Mouse (Mus musculus): ENCODE data around the gene Zkscan7.
"Not testable (repeated sequence)": the region's sequence is repeated elsewhere in the genome, so short reads cannot be mapped to it uniquely, and the experiment has no call there.

Gene Zkscan7

DNA sequence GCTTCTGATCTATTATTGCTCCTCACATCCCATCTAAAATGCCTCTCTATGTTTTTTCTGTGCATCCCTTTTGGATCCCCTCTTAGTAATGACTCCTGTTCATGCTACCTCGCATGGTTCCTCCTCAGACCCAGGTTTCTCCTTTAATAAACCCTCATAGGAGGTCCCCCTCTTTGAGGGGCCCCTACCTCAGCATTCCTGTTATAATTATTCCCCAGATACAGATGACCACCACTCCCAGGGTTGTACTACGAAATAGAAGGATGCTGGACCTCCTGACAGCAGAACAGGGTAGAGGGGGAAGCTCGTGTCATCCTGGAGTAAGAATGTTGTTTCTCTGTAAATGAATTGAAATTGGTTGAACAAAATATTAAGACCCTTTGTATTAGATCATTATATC is at the start of gene Zkscan7:
TSS of gene Zkscan7 (plus strand) at position 301 of the 400 bp plus-strand sequence.
- DNase-seq = no peak

DNA sequence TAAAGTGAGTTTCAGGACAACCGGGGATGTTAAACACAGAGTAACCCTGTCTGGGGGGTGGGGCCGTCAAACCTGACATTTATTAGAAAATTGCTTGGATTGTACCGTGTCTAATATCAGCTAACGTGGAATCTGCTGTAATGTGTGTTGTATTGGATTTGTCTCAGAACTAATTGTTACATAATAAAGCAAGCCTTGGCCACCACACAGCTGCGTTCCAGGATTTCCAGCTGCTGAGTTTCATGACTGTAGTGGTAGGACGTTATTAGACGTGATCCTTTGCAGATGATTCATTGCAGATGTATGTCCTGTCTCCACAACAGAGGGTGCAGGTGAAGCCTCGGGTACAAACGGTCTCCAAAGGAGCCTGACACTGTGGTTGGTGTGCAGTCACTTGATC is 49.4 kb upstream of the Zkscan7 start:
- DNase-seq = peak; percentile 5

DNA sequence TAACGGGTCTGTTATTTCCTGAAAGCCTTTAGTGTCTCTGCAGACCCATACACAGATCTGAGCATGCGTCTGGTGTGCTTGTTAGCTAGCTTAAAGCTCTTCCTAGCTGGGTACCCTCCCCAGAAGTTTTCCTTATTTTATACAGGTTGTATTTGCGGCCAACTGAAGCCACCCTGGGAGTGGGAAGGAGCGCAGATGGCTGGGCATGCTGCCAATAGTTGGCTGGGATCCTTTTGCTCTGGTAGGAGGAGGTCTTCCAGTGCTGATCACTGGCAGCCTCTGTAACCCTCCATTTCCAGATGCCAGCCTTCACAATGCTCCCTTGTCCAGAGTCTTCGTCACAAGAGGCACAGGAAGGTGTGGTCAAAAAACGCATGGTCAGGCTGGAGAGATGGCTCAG is 48.7 kb upstream of the Zkscan7 start:
- DNase-seq = peak; percentile 59

DNA sequence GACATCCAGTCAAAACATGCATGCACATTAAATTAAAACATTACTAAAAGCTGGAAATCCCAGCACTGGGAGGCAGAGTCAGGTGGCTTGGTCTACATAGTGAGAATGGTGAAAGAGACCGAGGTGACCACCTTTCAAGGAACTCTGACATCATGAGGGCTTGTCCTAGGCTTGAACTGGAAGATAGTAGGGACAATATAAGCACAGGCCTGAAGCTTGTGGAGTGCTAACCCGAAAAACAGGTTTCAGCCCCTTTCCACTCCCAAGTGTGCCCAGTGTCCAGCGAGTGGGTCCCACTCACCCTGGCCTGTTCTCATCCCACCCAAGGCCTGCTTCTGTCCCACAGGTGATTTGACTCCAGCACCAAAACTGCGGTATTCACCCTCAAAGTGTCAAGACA is 48.3 kb upstream of the Zkscan7 start:
- DNase-seq = no peak

DNA sequence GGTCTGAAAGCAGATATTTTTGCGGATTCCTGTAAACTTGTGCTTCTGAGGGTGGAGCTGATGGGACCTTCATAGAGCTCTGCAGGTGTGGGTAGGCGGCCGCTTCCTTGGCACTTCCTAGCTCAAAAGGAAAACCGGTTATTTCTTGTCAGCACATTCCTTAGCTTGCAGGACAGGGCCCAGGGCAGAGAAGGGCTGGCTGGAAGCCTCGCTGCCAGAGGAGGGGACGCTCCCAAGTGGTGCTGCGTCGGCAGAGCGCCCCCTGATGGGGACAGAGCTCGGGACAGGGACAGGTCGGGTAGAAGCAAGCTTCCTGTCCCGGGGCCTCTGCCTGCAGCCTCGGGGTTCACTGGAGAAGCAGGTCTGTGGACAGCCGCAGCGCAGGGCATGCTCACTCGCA is 47.8 kb upstream of the Zkscan7 start:
- DNase-seq = peak; percentile 69

DNA sequence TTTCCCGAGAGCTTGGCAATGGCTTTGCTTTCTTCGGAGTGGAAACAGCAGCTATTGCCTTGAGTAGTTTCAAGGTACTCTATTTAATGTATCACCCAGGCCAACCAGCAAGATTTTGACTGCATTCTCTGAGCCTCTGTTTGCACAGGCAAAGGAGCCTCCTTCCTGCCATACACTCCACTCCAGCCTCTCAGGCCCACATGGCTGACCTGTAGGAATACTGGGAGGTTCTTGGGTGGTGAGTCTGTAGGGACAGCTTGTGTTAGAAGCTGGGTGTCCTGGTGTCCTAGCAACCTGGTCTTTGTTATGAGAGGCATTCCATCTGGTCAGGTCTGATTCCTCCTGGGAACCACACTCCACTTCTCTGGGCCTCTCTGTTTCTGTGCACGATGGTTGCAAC is 41.7 kb upstream of the Zkscan7 start, which contains the start of gene Gm35549:
TSS of gene Gm35549 (minus strand) at position 276 of the 400 bp plus-strand sequence.
- DNase-seq = no peak

DNA sequence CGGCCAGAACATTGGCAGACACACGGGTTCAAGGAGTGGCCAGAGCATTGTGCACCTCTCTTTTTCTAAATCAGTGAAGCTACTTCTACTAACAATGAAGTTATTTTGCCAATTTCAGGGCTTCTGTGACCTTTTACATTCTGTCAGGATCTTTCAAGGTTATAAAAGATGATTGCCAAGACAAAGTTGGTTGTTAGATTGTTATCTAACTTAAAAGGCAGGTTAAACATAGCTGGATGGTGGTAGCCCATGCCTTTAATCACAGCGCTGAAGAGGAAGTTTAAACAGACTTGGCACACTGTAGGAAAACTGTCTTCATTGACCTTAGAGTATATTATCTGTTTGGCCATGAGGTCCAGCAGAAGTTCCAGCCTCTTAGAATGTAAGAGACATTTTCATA is 39.9 kb upstream of the Zkscan7 start:
- no peak for DNase-seq

DNA sequence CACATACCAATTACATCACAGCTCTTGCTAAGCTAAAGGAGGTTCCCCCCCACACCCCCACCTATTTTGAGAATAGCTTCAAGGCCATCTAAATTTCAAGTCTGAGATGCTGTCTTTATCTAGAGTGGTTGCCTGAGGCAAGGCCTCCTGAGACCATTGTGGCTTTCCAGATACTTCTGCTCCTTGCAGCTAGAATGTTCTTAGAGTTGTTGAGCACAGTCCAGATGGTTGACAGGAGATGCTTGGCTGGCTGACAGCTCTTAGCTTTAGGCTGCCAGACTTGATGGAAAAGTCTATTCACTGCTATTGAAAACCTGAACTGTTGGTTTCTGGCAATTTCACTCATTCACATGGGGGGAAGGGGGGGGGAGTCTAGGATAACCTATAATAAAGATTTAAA is 39.3 kb upstream of the Zkscan7 start:
- peak; percentile 23 for DNase-seq

DNA sequence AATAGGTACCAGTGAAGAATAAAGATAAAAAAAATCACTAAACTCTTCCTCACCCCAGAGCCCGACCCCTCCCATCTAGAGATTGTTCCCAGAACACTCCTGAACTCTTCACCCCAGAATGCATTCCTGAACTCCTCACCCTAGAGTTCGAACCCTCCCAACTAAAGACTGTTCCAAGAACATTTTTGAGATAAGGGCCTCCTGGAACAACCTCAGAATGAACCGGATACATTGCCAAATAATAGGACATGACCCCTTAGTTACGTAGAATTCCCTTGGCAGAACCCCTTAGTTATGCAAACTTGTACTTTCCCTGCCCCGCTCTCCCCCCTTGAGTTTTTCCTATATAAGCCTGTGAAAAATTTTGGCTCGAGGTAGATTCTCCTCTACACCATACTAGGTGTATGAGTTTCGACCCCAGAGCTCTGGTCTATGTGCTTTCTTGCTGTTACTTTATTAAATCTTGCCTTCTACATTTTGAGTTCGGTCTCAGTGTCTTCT is 37.6 kb upstream of the Zkscan7 start:
- DNase-seq = not testable (repeated sequence)

DNA sequence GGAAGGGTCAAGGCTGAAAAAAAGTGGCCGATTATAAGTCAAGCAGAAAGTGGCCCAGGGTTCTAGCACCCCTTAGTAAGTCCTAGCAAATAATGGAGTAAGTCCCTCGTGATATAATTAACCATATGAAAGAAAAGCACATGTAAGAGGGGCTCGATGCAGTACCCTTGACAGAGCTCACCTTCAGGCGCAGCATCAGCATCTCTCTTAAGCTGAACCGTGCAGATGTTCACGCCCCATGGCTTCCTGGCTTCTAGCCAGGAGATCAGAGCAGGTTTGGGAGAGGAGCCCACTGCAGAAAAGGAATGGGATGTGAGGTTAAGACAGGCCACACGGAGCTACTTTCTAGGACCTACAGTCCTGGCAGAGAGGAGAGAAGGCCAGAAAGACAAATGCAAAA is 31.0 kb upstream of the Zkscan7 start:
- no peak for DNase-seq

DNA sequence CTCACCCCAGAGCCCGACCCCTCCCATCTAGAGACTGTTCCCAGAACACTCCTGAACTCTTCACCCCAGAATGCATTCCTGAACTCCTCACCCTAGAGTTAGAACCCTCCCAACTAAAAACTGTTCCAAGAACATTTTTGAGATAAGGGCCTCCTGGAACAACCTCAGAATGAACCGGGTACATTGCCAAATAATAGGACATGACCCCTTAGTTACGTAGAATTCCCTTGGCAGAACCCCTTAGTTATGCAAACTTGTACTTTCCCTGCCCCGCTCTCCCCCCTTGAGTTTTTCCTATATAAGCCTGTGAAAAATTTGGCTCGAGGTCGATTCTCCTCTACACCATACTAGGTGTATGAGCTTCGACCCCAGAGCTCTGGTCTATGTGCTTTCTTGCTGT is 30.3 kb upstream of the Zkscan7 start:
- not testable (repeated sequence) for DNase-seq

DNA sequence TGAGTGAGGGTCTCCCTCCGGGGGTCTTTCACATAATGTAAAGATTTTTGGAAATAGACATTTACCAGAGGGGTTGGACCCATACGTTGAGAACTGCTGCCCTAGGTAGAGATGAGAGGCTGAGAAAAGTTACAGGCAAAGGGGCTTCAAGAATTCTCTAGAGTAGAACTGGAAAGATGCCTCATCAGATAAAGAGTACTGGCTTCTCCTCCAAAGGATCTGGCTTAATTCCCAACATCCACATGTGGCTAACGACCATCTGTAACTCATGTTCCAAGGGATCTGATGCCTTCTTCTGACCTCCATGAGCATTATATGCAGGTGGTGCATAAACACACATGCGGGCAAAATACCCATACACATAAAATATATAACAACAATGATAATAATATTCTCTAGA is 29.9 kb upstream of the Zkscan7 start:
- no peak for DNase-seq

DNA sequence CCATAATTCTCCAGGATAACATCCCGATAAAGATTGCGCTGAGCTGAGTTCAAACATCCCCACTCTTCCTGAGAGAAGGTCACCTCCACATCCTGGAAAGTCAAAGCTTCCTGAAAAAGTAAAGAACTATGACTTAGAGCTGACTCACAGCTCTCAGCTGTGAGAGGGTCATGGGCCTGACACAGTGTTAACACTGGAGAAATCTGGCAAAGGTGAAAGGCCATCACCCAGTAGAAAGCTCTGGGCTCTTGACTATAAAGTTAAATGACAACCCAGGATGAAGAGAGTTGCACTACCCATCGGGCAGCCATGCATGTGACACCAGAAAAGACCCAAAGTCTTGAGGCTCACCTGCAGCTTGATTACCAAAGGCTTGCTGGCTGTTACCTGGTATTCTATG is 28.8 kb upstream of the Zkscan7 start:
- no peak for DNase-seq

DNA sequence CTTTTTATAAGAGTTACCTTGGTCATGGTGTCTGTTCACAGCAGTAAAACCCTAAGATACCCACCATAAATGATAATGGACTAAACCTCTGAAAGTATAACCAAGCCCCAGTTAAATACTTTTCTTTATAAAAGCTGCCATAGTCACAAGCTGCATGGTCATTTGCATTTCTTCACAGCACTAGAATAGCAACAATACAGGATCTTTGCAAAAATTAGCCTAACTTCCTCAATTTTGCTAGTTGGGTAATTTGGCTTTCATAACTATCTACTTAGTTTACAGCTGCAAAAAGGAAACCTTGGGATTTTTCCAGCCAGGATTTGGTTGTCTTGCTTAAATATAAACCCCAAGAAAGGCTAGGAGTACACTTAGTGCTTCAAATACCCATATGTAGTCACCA is 24.7 kb upstream of the Zkscan7 start:
- no peak for DNase-seq

DNA sequence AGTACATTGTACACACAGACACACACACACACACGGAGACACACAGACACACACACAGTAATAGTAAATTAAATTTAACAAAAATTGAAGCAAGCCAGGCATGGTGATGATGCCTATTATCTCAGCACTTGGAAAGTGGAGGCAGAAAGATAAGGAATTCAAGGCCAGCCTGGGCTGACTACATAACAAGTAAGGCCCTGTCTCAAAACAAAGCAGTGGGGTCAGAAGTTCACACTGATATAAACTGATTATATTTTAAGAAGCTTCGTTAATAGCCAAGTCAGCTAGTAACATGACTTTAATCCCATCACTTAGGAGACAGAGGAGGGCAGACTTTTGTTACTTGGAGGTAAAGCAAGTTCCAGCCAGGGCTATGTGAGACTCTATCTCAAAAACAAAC is 21.8 kb upstream of the Zkscan7 start:
- no peak for DNase-seq

DNA sequence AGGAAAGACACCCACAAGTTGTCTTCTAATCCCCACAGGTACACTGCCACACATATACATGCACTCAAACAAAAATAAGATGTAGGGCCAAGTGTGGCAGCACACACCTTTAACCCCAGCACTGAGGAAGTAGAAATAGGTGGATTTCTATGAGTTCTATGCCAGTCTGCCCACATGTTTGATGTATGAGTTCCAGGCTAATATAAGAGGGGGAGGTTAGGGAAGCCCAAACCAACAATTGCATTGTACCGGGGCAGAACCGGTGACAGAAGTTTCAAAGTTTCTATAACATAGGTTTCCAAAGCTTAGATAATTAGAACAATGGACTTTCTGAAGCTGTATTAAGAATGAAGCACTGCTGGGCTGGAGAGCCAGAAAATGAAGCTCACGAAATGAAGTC is 20.6 kb upstream of the Zkscan7 start:
- DNase-seq = no peak

DNA sequence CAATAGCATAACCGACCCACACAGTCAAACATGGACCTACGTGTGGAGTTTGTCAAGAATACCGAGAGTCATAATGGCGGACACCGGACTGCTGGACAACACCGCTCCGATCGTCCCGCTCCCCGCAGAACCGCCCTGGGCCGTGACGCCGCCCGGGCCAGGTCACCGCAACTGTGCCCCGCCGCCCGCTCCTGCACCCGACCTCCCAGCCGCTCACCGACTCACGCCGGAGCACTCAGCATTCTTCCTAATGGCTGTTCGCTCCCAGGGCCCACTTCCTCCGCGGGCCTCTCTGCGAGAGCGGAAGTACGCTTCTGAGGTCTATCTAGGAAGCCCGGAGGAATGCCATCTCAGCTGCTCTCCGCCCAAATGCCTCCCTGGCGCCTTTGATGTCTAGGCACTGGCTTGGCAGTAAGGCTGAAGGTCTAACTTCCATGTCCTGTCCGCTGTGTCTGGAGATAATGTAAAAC is 19.8 kb upstream of the Zkscan7 start, which contains the start of gene Zfp445:
TSS of gene Zfp445 (minus strand) at position 310 of the 470 bp plus-strand sequence.
- DNase-seq = peak; percentile 81

DNA sequence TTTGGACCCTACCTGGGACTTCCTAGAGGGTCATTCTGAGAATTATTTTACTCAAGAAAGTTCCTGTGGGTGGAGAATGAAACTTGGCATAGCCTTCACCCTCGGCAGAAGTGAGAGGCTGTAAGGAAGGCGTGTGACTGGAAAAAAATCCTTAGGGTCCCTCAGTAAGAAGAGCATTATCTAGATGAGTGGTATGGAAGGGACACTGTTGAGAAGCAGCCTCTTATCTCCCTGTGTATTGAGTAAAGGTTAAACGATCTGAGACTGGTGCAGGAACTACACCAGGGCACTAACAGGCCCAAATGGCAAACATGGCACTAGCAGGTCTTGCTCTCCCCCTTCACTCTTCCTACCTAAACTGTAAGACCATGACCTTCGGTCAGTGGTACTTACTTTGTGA is 19.3 kb upstream of the Zkscan7 start:
- DNase-seq = no peak

DNA sequence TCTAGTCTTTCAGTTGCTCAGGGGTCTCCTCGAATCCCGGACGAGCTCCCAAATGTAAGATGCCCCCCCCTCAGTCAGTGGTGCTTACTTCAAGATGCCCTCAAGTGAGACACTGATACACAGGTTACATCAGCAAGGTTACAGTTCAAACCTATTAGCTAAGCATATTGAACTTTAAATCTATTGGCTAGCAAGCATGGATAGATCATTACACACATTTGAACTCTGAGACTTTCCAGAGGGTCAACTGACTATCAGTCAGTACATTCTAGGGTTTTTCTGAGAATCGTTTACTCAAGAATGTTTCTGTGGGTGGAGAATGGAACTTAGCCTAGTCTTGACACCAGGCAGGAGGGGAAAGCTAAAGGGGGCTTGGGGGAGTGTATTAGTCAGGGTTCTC is 12.9 kb upstream of the Zkscan7 start:
- no peak for DNase-seq

DNA sequence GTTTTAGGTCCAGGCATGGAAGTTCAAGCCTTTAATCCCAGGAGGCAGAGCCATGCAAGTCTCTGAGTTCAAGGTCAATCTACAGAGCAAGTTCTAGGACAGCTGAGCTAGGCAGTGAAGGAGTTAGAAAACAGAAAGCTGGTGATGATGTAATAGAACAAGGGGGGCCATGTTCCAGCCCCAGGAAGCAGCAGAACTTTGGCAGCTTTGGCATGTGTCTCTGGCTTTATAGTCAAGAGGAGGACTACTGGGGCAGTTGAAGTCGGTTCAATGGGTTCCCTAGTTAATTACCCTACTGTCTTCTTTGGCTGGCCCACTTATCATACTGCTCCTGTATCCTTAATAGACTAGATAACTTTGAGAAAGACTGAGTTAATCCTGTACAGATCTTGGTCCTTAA is 10.8 kb upstream of the Zkscan7 start:
- no peak for DNase-seq

DNA sequence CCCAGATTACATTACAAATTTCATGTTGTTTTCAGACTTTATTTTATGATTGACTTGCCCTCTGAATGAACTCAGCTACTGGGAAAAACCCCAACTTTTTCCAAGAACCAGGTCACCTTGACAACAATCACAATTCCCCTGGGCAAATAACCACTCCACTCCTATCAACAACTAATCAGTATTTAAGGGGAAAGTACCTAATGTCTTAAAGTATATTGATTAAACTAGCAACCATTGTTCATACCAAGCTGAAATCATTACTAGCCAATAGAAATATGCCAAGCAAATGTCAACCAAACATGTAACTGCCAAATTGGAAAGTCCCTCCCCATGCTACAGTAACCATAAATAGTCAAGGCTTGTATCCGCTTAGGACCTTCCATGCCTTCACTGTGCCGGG is 10.3 kb upstream of the Zkscan7 start:
- DNase-seq = no peak

DNA sequence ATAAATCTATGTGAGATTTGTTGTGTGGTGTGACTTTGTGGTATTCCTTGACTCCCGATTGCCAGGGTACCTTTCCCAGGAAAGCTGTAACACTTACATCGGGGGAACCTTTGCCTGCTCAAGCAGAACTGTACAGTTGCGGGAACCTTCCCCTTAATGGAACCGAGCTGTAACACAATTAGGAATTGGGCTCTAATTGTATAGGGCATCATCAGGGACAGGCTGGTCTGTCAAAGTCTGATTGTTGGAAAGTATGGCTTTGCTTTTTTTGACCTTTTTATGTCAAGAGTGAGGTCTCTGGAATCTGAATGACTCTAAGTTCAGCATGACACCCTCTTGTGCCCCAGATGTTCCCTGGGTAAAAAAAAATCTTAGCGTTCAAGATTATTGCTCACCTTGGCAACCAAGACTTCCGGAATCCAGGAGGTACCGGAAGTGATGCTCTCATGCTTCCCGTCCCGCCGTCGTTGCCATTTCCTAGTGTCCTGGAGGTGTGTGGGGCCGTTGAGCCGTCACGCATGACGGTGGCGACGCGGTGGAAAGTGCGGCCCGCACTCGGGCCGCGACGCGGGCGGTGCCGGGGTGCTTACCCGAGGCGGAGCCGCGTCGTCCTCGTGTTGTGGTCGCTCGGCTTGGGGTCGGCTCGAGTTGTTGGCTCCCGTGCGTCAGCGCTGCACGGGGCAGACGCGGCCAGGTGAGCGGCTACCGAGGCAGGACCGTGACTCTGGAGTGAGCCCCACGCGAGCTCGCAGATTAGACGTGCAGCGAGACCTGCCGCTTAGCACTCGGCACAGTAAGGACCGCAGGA is 1.1 kb downstream of the Zkscan7 start:
- DNase-seq = peak; percentile 63

DNA sequence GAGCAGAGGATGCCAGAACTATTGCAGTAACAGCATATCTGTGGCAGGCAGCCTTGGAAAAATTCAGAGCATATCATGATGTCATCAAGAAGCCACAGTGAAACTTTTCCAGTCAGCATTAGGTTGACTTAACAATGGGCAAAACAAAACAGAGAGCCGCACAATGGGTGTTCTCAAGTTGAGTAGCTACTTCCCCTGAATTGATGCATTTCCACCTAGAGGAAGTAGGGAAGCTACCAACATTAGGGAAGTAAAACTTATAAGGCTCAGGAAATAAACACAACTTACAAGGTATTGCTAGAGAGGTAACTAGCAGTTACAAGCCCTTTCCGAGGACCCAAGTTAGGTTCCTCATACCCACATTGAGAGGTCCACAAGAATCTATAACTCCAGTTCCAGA is 15.6 kb downstream of the Zkscan7 start:
- DNase-seq = no peak

DNA sequence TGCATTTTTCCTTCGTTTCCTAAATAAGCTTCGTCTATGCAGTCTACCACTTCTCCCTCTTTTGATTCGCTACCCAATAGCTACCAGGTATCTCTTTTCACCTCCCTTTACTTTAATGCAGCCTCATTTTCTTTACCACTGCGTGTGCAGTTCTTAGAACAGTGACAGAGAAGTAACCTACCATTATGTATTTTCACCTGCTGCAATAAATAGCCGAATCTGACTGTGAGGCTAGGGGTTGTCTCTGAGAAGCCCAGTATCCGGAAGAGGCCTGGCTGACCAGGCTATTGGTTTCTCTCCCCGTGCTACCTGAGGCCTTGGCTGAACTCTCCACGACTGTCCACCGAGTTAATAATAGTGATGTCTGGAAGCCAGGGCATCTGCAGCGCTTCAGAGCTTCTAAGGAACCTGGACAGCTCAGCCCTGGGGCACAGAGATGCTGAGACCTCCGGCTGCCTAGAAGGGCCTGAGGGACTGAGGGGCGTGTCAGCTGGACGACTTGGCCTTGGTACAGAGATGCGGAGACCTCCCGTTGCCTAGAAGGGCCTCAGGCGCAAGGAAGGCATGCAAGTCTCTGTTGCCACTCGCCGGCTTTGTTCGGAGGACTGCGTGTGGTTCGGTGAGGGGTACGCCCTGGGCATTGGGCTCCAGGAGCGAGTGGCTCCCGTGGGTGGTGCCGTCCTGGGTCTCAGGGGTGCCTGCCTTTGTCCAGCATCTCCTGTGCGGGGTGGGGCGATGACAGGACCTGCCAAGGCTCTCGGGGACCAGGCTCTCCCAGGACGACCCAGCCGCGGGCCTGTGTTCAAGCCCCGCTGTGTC is 17.4 kb downstream of the Zkscan7 start:
- DNase-seq = peak; percentile 51

Measured in lung, postnatal 14 days (tissue).